Mouse (Mus musculus) yolk sac, embryonic 10.5 days (tissue): ENCODE results near the gene Nipal1.
A peak's percentile ranks its signal among the peaks of the same experiment; 100 is the strongest.

ENCODE experiments used
- DNase-seq: peaks from one replicate; pipeline ENCODE4 v3.0.0-alpha.2; 2017; ENCODE audit warnings: low spot score

The Nipal1 gene

GRCm38 (mm10) chr5:72665281-72665680 lies 17.7 kb downstream of the Nipal1 start:
- DNase-seq, result peak; percentile 65

- DNase-seq, result no peak
Measured at GRCm38 (mm10) chr5:72666428-72666827, 18.8 kb downstream of the Nipal1 start.

- no peak for DNase-seq
Measured at GRCm38 (mm10) chr5:72668351-72668750, 20.8 kb downstream of the Nipal1 start.

GRCm38 (mm10) chr5:72671017-72671699 lies 23.6 kb downstream of the Nipal1 start:
- DNase-seq, result no peak

GRCm38 (mm10) chr5:72674994-72675542 lies 27.5 kb downstream of the Nipal1 start:
- no peak for DNase-seq

GRCm38 (mm10) chr5:72681451-72681850 lies 33.9 kb downstream of the Nipal1 start:
- DNase-seq, result no peak

- no peak for DNase-seq
Measured at GRCm38 (mm10) chr5:72689556-72689955, 42.0 kb downstream of the Nipal1 start.

GRCm38 (mm10) chr5:72690516-72690915 lies 42.9 kb downstream of the Nipal1 start:
- DNase-seq, result no peak

- DNase-seq, result no peak
Measured at GRCm38 (mm10) chr5:72694684-72695083, 47.1 kb downstream of the Nipal1 start.

GRCm38 (mm10) chr5:72696491-72696890 lies 48.9 kb downstream of the Nipal1 start:
- no peak for DNase-seq

- DNase-seq, result no peak
Measured at GRCm38 (mm10) chr5:72698343-72698742, 50.7 kb downstream of the Nipal1 start.

- no peak for DNase-seq
Measured at GRCm38 (mm10) chr5:72698818-72699499, 51.4 kb downstream of the Nipal1 start.

- DNase-seq, result no peak
Measured at GRCm38 (mm10) chr5:72699500-72699818, 51.9 kb downstream of the Nipal1 start.

- no peak for DNase-seq
Measured at GRCm38 (mm10) chr5:72702202-72702601, 54.6 kb downstream of the Nipal1 start.

GRCm38 (mm10) chr5:72706095-72706494 lies 58.5 kb downstream of the Nipal1 start:
- no peak for DNase-seq

GRCm38 (mm10) chr5:72706722-72707121 lies 59.1 kb downstream of the Nipal1 start:
- no peak for DNase-seq

- no peak for DNase-seq
Measured at GRCm38 (mm10) chr5:72709451-72709850, 61.9 kb downstream of the Nipal1 start.

GRCm38 (mm10) chr5:72709976-72710375 lies 62.4 kb downstream of the Nipal1 start:
- DNase-seq, result peak; percentile 48

- peak; percentile 29 for DNase-seq
Measured at GRCm38 (mm10) chr5:72710572-72711278, 63.1 kb downstream of the Nipal1 start.

- DNase-seq, result no peak
Measured at GRCm38 (mm10) chr5:72720587-72720986, 73.0 kb downstream of the Nipal1 start.
